Mouse (Mus musculus) liver, adult 2 months (tissue): Measurements from ENCODE around the gene Kdelc2.

Experiments
- CTCF ChIP-seq: fragments of 200-500 bp; IDR thresholded peaks from 2 replicates; pipeline ENCODE4 v1.5.1; 2011; ENCODE audit warnings: low read depth, low read length, control low read depth
- POLR2A ChIP-seq: fragments of 200-500 bp; IDR thresholded peaks from 2 replicates; pipeline ENCODE4 v1.6.1; 2011; ENCODE audit warnings: low read length, control low read depth; ENCODE audit not compliant: insufficient read depth; ENCODE audit errors: extremely low read depth

GRCm38 (mm10) chr9:53371339-53371738, 12.5 kb upstream of the Kdelc2 start:
- TF ChIP-seq CTCF (no peak), POLR2A (no peak)
